Mouse (Mus musculus) cerebellum, adult 9-11 months (tissue): ENCODE data around the gene Olfr222.
A peak's percentile ranks its signal among the peaks of the same experiment; 100 is the strongest.

Source experiments
- DNase-seq: peaks from one replicate; pipeline ENCODE4 v3.0.0; 2022

Olfr222 gene

GRCm38 (mm10) chr11:59540123-59540522 lies 35.9 kb downstream of the Olfr222 start:
- no peak for DNase-seq

- DNase-seq: no peak
Observed at GRCm38 (mm10) chr11:59538387-59538786, 37.6 kb downstream of the Olfr222 start.

GRCm38 (mm10) chr11:59537218-59538130 lies 38.6 kb downstream of the Olfr222 start:
- DNase-seq: no peak

GRCm38 (mm10) chr11:59531562-59531961 lies 44.5 kb downstream of the Olfr222 start:
- DNase-seq: no peak

- peak; percentile 93 for DNase-seq
Observed at GRCm38 (mm10) chr11:59530870-59531535, 45.0 kb downstream of the Olfr222 start.

GRCm38 (mm10) chr11:59530221-59530620 lies 45.8 kb downstream of the Olfr222 start:
- no peak for DNase-seq

GRCm38 (mm10) chr11:59526472-59527080 lies 49.5 kb downstream of the Olfr222 start, which contains the start of gene Zkscan17:
TSS of gene Zkscan17 (minus strand) at chr11:59526751.
- DNase-seq: no peak

GRCm38 (mm10) chr11:59525237-59525636 lies 50.8 kb downstream of the Olfr222 start:
- peak; percentile 86 for DNase-seq

- no peak for DNase-seq
Observed at GRCm38 (mm10) chr11:59524150-59524549, 51.9 kb downstream of the Olfr222 start.
